Mouse (Mus musculus): Measurements from ENCODE around the gene Zmym5.
"Not testable (repeated sequence)": the region's sequence is repeated elsewhere in the genome, so short reads cannot be mapped to it uniquely, and the experiment has no call there.

Gene Zmym5

GRCm38 (mm10) chr14:56777360-56778136, 34.0 kb downstream of the Zmym5 start:
- peak; percentile 61 for DNase-seq (ENCODE audit: low read depth, low spot score)

- peak; percentile 45 for DNase-seq (ENCODE audit: low read depth, low spot score)
Measured at GRCm38 (mm10) chr14:56776571-56777238, 34.8 kb downstream of the Zmym5 start.

GRCm38 (mm10) chr14:56775416-56775815, 36.1 kb downstream of the Zmym5 start:
- DNase-seq (ENCODE audit: low read depth, low spot score), result no peak

- not testable (repeated sequence) for DNase-seq (ENCODE audit: low read depth, low spot score)
Measured at GRCm38 (mm10) chr14:56766438-56766837, 45.1 kb downstream of the Zmym5 start.

- DNase-seq (ENCODE audit: low read depth, low spot score), result not testable (repeated sequence)
Measured at GRCm38 (mm10) chr14:56765117-56765516, 46.4 kb downstream of the Zmym5 start.

GRCm38 (mm10) chr14:56751282-56751681, 60.2 kb downstream of the Zmym5 start:
- no peak for DNase-seq (ENCODE audit: low read depth, low spot score)

Data from CD4-positive helper T cell, adult 2 months (primary cell).